Mouse (Mus musculus) intestine, embryonic 15.5 days (tissue): Measurements from ENCODE around the gene Ugt1a5. TPM values are rescaled to one million over a fixed set of nuclear protein-coding genes. Genes with fewer than 3 reads are reported as not detected.
A peak's percentile ranks its signal among the peaks of the same experiment; 100 is the strongest.
"Not testable (repeated sequence)": the region's sequence is repeated elsewhere in the genome, so short reads cannot be mapped to it uniquely, and the experiment has no call there.

Experiments
- ATAC-seq: fragments of 200-750 bp; cut with Nextera tagmentation; 2 replicates; pipeline ENCODE4 v1.8.0; 2017; ENCODE audit warnings: moderate TSS enrichment, moderate library complexity
- H3K27ac ChIP-seq: fragments of 300-500 bp; sonication (generic); 2 replicates; pipeline ENCODE4 v1.5.1; 2015; ENCODE audit warnings: mild to moderate bottlenecking, inconsistent platforms
- H3K27me3 ChIP-seq: fragments of 300-500 bp; sonication (generic); replicated peaks from 2 replicates; pipeline ENCODE4 v1.6.1; 2015; ENCODE audit warnings: inconsistent platforms
- H3K36me3 ChIP-seq: fragments of 300-500 bp; sonication (generic); 2 replicates; pipeline ENCODE4 v1.6.1; 2015; ENCODE audit warnings: inconsistent platforms
- H3K4me1 ChIP-seq: fragments of 300-500 bp; sonication (generic); replicated peaks from 2 replicates; pipeline ENCODE4 v1.6.1; 2015; ENCODE audit warnings: inconsistent platforms
- H3K4me2 ChIP-seq: fragments of 300-500 bp; sonication (generic); replicated peaks from 2 replicates; pipeline ENCODE4 v1.6.1; 2015; ENCODE audit warnings: mild to moderate bottlenecking, inconsistent platforms
- H3K4me3 ChIP-seq: fragments of 300-500 bp; sonication (generic); replicated peaks from 2 replicates; pipeline ENCODE4 v1.5.1; 2015; ENCODE audit warnings: inconsistent platforms
- H3K9ac ChIP-seq: fragments of 300-500 bp; sonication (generic); 2 replicates; pipeline ENCODE4 v1.6.1; 2015; ENCODE audit warnings: inconsistent platforms
- H3K9me3 ChIP-seq: fragments of 300-500 bp; sonication (generic); 2 replicates; pipeline ENCODE4 v1.6.1; 2016; ENCODE audit warnings: inconsistent platforms
- WGBS: fragments of 180-500 bp; shearing (Covaris S2); methylation state at CpG from one replicate; pipeline ENCODE4 v1.1.7; 2015; 5-methylcytosine and 5-hydroxymethylcytosine counted together
- polyA plus RNA-seq: library from polyadenylated mRNA; unstranded; fragments of >200 nt; fragmentation: Nextera tagmentation; extraction: Ambion mirVana; gene quantifications from 2 replicates; pipeline ENCODE4 v1.2.1, GENCODE M21; 2015

Ugt1a5 gene
- polyA plus RNA-seq = not detected in 2 replicates

- no peaks in the 10 kb centered on the region for H3K9me3 ChIP-seq
- no peaks in the 10 kb centered on the region for H3K36me3 ChIP-seq
- H3K27ac ChIP-seq = no peak within 1 kb of the TSS
- no peak within 1 kb of the TSS for H3K4me2 ChIP-seq
- H3K4me1 ChIP-seq = no peaks in the 10 kb centered on the region
- WGBS = 76% methylated on average over 5 of the region's 5 CpGs
- no peak within 1 kb of the TSS for H3K9ac ChIP-seq
- no peaks in the 10 kb centered on the region for H3K27me3 ChIP-seq
- H3K4me3 ChIP-seq = no peak within 1 kb of the TSS
- ATAC-seq = no peak
These were observed at the start of gene Ugt1a5 for GRCm38 (mm10) chr1:88165711-88166110. Gene Ugt1a5, plus strand, starts transcription at chr1:88166012.

GRCm38 (mm10) chr1:88120550-88120949, 45.3 kb upstream of the Ugt1a5 start:
- not testable (repeated sequence) for H3K9me3 ChIP-seq, H3K4me1 ChIP-seq, H3K27ac ChIP-seq, H3K9ac ChIP-seq, H3K4me2 ChIP-seq, H3K36me3 ChIP-seq, H3K27me3 ChIP-seq, H3K4me3 ChIP-seq
- 10% methylated on average over 4 of the region's 4 CpGs for WGBS
- peak; percentile 51; the same call in 1 of the 2 replicates for ATAC-seq

- H3K9ac ChIP-seq, H3K4me1 ChIP-seq, ATAC-seq, H3K27ac ChIP-seq, H3K36me3 ChIP-seq, H3K27me3 ChIP-seq, H3K4me3 ChIP-seq, H3K9me3 ChIP-seq, H3K4me2 ChIP-seq: not testable (repeated sequence)
- WGBS = no CpG with 5 or more reads among the region's 1 CpGs
These were observed 44.3 kb upstream of the Ugt1a5 start for GRCm38 (mm10) chr1:88121521-88121920.

- H3K4me2 ChIP-seq, H3K4me1 ChIP-seq, ATAC-seq, H3K9ac ChIP-seq, H3K4me3 ChIP-seq, H3K27me3 ChIP-seq, H3K9me3 ChIP-seq, H3K36me3 ChIP-seq, H3K27ac ChIP-seq: not testable (repeated sequence)
- 78% methylated on average over 4 of the region's 4 CpGs for WGBS
These were observed 39.9 kb upstream of the Ugt1a5 start for GRCm38 (mm10) chr1:88125827-88126360.

GRCm38 (mm10) chr1:88129091-88129490, 36.7 kb upstream of the Ugt1a5 start:
- not testable (repeated sequence) for ATAC-seq

GRCm38 (mm10) chr1:88130223-88130622, 35.6 kb upstream of the Ugt1a5 start:
- H3K4me1 ChIP-seq = peaks cover 10% of the 10 kb centered on the region
- not testable (repeated sequence) for H3K36me3 ChIP-seq, H3K4me2 ChIP-seq, H3K27ac ChIP-seq, H3K27me3 ChIP-seq, H3K4me3 ChIP-seq, H3K9me3 ChIP-seq, H3K9ac ChIP-seq
- 59% methylated on average over 1 of the region's 1 CpGs for WGBS
- peak; percentile 67 for ATAC-seq

More at GRCm38 (mm10) chr1:88129091-88129490, 36.7 kb upstream of the Ugt1a5 start:
- H3K27me3 ChIP-seq, H3K27ac ChIP-seq, H3K4me2 ChIP-seq, H3K36me3 ChIP-seq, H3K9me3 ChIP-seq, H3K4me1 ChIP-seq, H3K4me3 ChIP-seq, H3K9ac ChIP-seq: not testable (repeated sequence)
- 79% methylated on average over 2 of the region's 2 CpGs for WGBS

GRCm38 (mm10) chr1:88133908-88134456, 31.8 kb upstream of the Ugt1a5 start:
- no peak overlapping the region for H3K4me2 ChIP-seq
- H3K36me3 ChIP-seq = no peaks in the 10 kb centered on the region
- H3K9me3 ChIP-seq = no peaks in the 10 kb centered on the region
- H3K27me3 ChIP-seq = no peaks in the 10 kb centered on the region
- no peak for ATAC-seq
- H3K4me3 ChIP-seq = no peak overlapping the region
- H3K9ac ChIP-seq = no peak overlapping the region
- WGBS = 64% methylated on average over 3 of the region's 3 CpGs
- peaks cover 10% of the 10 kb centered on the region for H3K4me1 ChIP-seq
- H3K27ac ChIP-seq = peak overlapping the region; percentile 61; the same call in 1 of the 2 replicates

GRCm38 (mm10) chr1:88134457-88135011, 31.3 kb upstream of the Ugt1a5 start, which contains the start of gene Ugt1a6a:
Gene Ugt1a6a, plus strand, starts transcription at chr1:88134809.
- not testable (repeated sequence) for H3K27me3 ChIP-seq, H3K4me2 ChIP-seq, H3K9me3 ChIP-seq, H3K9ac ChIP-seq, H3K4me3 ChIP-seq, H3K36me3 ChIP-seq
- Histone ChIP-seq H3K4me1 (peaks cover 10% of the 10 kb centered on the region), H3K27ac (peak within 1 kb of the TSS; percentile 61; the same call in 1 of the 2 replicates)
- 36% methylated on average over 4 of the region's 5 CpGs for WGBS
- ATAC-seq = peak; percentile 56

- H3K4me2 ChIP-seq, ATAC-seq: not testable (repeated sequence)
- 85% methylated on average over 6 of the region's 6 CpGs for WGBS
These were observed 30.4 kb upstream of the Ugt1a5 start for GRCm38 (mm10) chr1:88135229-88135904.

GRCm38 (mm10) chr1:88136646-88137045, 29.2 kb upstream of the Ugt1a5 start:
- no peaks in the 10 kb centered on the region for H3K27me3 ChIP-seq
- 81% methylated on average over 2 of the region's 2 CpGs for WGBS
- ATAC-seq = no peak

More at GRCm38 (mm10) chr1:88135229-88135904, 30.4 kb upstream of the Ugt1a5 start:
- H3K9me3 ChIP-seq, H3K27ac ChIP-seq, H3K4me3 ChIP-seq, H3K27me3 ChIP-seq, H3K36me3 ChIP-seq, H3K9ac ChIP-seq: not testable (repeated sequence)
- H3K4me1 ChIP-seq = peaks cover 10% of the 10 kb centered on the region

GRCm38 (mm10) chr1:88137264-88137663, 28.5 kb upstream of the Ugt1a5 start:
- Histone ChIP-seq H3K4me1 (peaks cover 10% of the 10 kb centered on the region), H3K4me3 (no peak overlapping the region), H3K36me3 (no peaks in the 10 kb centered on the region), H3K27me3 (no peaks in the 10 kb centered on the region), H3K9ac (no peak overlapping the region), H3K4me2 (no peak overlapping the region), H3K9me3 (no peaks in the 10 kb centered on the region), H3K27ac (no peak overlapping the region)
- 74% methylated on average over 3 of the region's 3 CpGs for WGBS
- no peak for ATAC-seq

More at GRCm38 (mm10) chr1:88136646-88137045, 29.2 kb upstream of the Ugt1a5 start:
- H3K4me1 ChIP-seq = peaks cover 10% of the 10 kb centered on the region
- H3K27ac ChIP-seq = no peak overlapping the region
- no peak overlapping the region for H3K4me3 ChIP-seq
- H3K9ac ChIP-seq = no peak overlapping the region
- H3K4me2 ChIP-seq = no peak overlapping the region
- H3K36me3 ChIP-seq = no peaks in the 10 kb centered on the region
- no peaks in the 10 kb centered on the region for H3K9me3 ChIP-seq

- Histone ChIP-seq H3K9ac (no peak overlapping the region), H3K27ac (no peak overlapping the region), H3K4me1 (peaks cover 10% of the 10 kb centered on the region), H3K36me3 (no peaks in the 10 kb centered on the region), H3K27me3 (no peaks in the 10 kb centered on the region), H3K9me3 (no peaks in the 10 kb centered on the region), H3K4me3 (no peak overlapping the region), H3K4me2 (no peak overlapping the region)
- WGBS = 64% methylated on average over 1 of the region's 1 CpGs
- peak; percentile 61 for ATAC-seq
These were observed 27.7 kb upstream of the Ugt1a5 start for GRCm38 (mm10) chr1:88138145-88138544.
